Mouse (Mus musculus) large intestine, adult 2 months (tissue): ENCODE measurements around the gene Gnl3l. TPM values are rescaled to one million over a fixed set of nuclear protein-coding genes. Genes with fewer than 3 reads are reported as not detected.
A peak's percentile ranks its signal among the peaks of the same experiment; 100 is the strongest.

Source experiments
- DNase-seq: peaks from one replicate; pipeline ENCODE4 v3.0.0-alpha.2; 2012; ENCODE audit warnings: low read depth, low spot score
- WGBS: fragments of 180-500 bp; shearing (Covaris S2); methylation state at CpG from one replicate; pipeline ENCODE4 v1.1.7; 2018; 5-methylcytosine and 5-hydroxymethylcytosine counted together
- polyA plus RNA-seq: library from polyadenylated mRNA; depleted of rRNA; stranded (reverse); fragments of >200 nt; gene quantifications from 2 replicates; pipeline ENCODE4 v1.2.3, GENCODE M21; 2012; rRNA removed

Gene Gnl3l
- polyA plus RNA-seq, 1 experiment = 6.1 TPM

- 33% methylated on average over 2 of the region's 2 CpGs for WGBS
- no peak for DNase-seq
Measured at GRCm38 (mm10) chrX:150963027-150963426, 54.1 kb downstream of the Gnl3l start.

DNA sequence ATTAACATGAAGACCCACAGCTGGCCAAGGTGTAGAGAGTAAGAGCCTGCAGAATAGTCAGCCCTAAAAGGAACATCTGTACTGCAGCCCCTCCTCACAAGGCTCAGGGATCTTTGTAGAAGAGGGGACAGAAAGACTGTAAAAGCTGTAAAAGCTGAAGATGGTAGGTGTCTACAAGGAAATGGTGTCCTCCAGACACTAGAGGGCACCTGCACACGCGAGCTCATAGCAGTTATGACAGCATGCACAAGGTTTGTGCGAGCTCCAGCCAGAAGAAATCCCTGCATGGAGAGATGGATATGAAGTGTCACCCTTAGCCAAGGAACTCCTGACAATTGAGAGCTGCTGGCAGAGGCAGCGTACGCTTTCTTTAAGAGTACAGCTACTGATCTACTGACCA is 56.4 kb downstream of the Gnl3l start:
- DNase-seq = no peak
- 49% methylated on average over 5 of the region's 5 CpGs for WGBS

DNA sequence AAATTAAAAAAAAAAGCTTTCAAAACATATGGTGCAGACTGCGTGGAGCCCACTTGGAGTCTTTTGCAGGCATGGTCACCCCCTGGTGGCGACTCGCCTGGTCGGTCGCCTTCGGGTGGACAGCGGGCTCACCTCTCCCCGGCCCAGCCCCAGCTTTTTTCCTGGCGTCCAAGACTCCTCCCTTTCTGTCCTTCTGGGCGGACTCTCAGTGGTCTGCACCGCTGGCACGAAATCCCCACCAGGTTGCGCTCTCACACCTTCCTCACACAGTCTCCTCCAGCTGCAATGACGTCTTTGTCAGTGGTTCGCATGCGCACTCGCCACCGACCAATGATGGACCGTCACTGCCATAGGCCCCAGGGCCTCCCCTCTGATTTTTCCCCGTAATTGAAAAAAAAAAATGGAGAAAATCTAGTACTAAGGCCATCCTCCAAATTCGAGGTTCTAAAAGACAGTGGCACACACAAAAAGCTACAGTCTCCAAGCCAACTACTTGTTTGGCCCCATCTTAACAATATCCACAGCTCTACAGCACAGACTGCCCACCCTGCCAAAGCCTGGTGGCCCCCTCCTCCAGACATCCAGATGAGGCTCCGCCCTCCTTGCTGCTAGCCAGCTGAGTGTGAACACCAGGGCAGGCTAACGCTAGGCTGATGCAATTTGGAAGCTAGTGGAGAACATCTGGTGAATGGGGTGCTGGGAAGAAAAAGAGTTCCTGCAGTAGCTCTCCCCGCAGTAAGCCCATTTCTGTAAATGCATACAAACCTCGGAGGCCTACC is 60.4 kb downstream of the Gnl3l start:
- WGBS = 20% methylated on average over 25 of the region's 25 CpGs
- DNase-seq = peak; percentile 8

DNA sequence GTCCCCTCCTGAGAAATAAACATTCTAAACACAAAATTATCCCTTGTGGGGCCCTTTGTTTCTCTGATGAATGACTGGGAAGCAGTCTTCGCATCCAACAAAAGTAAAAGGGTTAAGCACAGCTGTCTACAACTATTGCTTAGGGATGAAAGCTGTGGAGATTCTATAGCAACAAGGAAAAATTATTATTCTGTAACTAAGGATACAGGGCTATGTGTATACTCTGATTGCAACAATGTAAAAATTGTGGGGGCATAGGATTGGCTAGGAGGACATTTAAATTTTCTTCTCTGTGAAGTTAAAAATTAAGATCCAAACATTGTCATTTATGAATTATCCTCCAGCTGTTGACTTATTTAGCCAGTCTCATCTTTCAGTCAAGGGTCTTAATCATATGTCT is 61.1 kb downstream of the Gnl3l start:
- WGBS = 87% methylated on average over 1 of the region's 1 CpGs
- DNase-seq = no peak

GRCm38 (mm10) chrX:150955441-150955840 is 61.7 kb downstream of the Gnl3l start:
- DNase-seq = no peak
- WGBS = 61% methylated on average over 2 of the region's 2 CpGs

- 65% methylated on average over 1 of the region's 1 CpGs for WGBS
Measured at GRCm38 (mm10) chrX:150954721-150955120, 62.4 kb downstream of the Gnl3l start.

More at GRCm38 (mm10) chrX:150954721-150955120, 62.4 kb downstream of the Gnl3l start:
- DNase-seq = no peak

Other genes starting within 250 kb of the Gnl3l start
- gene Maged2, start 203.0 kb downstream of the Gnl3l start, polyA plus RNA-seq = 10.3 and 12.3 TPM in 2 replicates
- gene Fgd1, start 28.8 kb upstream of the Gnl3l start, polyA plus RNA-seq = 2.3 and 2.4 TPM in 2 replicates
- gene Tsr2, start 79.2 kb upstream of the Gnl3l start, polyA plus RNA-seq = 4.5 and 4.7 TPM in 2 replicates
- 0.01 and 0.04 TPM in 2 replicates for gene Wnk3, start 180.8 kb upstream of the Gnl3l start, polyA plus RNA-seq